Mouse (Mus musculus): Measurements from ENCODE around the gene Kif5a.

The Kif5a gene

GRCm38 (mm10) chr10:127265727-127266111 lies 2.6 kb upstream of the Kif5a start:
- DNase-seq (ENCODE audit: low spot score) = no peak

- DNase-seq (ENCODE audit: low spot score) = no peak
These were observed 1.8 kb upstream of the Kif5a start for GRCm38 (mm10) chr10:127264971-127265370.

- DNase-seq (ENCODE audit: low spot score) = no peak
These were observed 1.2 kb upstream of the Kif5a start for GRCm38 (mm10) chr10:127264336-127264735.

GRCm38 (mm10) chr10:127263631-127264030 lies 483 bp upstream of the Kif5a start:
- no peak for DNase-seq (ENCODE audit: low spot score)

GRCm38 (mm10) chr10:127261706-127262547 lies 1.2 kb downstream of the Kif5a start:
- no peak for DNase-seq (ENCODE audit: low spot score)

- DNase-seq (ENCODE audit: low spot score) = no peak
These were observed 4.7 kb downstream of the Kif5a start for GRCm38 (mm10) chr10:127258489-127258888.

GRCm38 (mm10) chr10:127257790-127258189 lies 5.4 kb downstream of the Kif5a start:
- no peak for DNase-seq (ENCODE audit: low spot score)

- peak; percentile 68 for DNase-seq (ENCODE audit: low spot score)
These were observed 7.4 kb downstream of the Kif5a start for GRCm38 (mm10) chr10:127255625-127256345.

- DNase-seq (ENCODE audit: low spot score) = no peak
These were observed 12.3 kb downstream of the Kif5a start for GRCm38 (mm10) chr10:127250810-127251209.

- no peak for DNase-seq (ENCODE audit: low spot score)
These were observed 24.8 kb downstream of the Kif5a start for GRCm38 (mm10) chr10:127238241-127238824.

- no peak for DNase-seq (ENCODE audit: low spot score)
These were observed 26.6 kb downstream of the Kif5a start for GRCm38 (mm10) chr10:127236541-127236940.

GRCm38 (mm10) chr10:127233141-127233540 lies 30.0 kb downstream of the Kif5a start:
- DNase-seq (ENCODE audit: low spot score) = no peak

- DNase-seq (ENCODE audit: low spot score) = no peak
These were observed 31.4 kb downstream of the Kif5a start for GRCm38 (mm10) chr10:127231741-127232140.

GRCm38 (mm10) chr10:127230693-127231092 lies 32.5 kb downstream of the Kif5a start:
- no peak for DNase-seq (ENCODE audit: low spot score)

GRCm38 (mm10) chr10:127228897-127229296 lies 34.3 kb downstream of the Kif5a start:
- peak; percentile 28 for DNase-seq (ENCODE audit: low spot score)

GRCm38 (mm10) chr10:127227163-127227562 lies 36.0 kb downstream of the Kif5a start:
- DNase-seq (ENCODE audit: low spot score) = no peak

- no peak for DNase-seq (ENCODE audit: low spot score)
These were observed 36.7 kb downstream of the Kif5a start for GRCm38 (mm10) chr10:127226318-127226895.

- no peak for DNase-seq (ENCODE audit: low spot score)
These were observed 37.4 kb downstream of the Kif5a start for GRCm38 (mm10) chr10:127225732-127226131.

GRCm38 (mm10) chr10:127225213-127225612 lies 37.9 kb downstream of the Kif5a start:
- DNase-seq (ENCODE audit: low spot score) = no peak

GRCm38 (mm10) chr10:127218339-127218738 lies 44.8 kb downstream of the Kif5a start:
- DNase-seq (ENCODE audit: low spot score) = no peak

- no peak for DNase-seq (ENCODE audit: low spot score)
These were observed 46.0 kb downstream of the Kif5a start for GRCm38 (mm10) chr10:127217177-127217576.

- DNase-seq (ENCODE audit: low spot score) = no peak
These were observed 46.7 kb downstream of the Kif5a start for GRCm38 (mm10) chr10:127216456-127216855.

GRCm38 (mm10) chr10:127214422-127214803 lies 48.7 kb downstream of the Kif5a start:
- no peak for DNase-seq (ENCODE audit: low spot score)
